Mouse (Mus musculus): ENCODE data around the gene Tcf7l2. TPM values are rescaled to one million over a fixed set of nuclear protein-coding genes. Genes with fewer than 3 reads are reported as not detected.

Gene Tcf7l2
- total and polyA plus RNA-seq, 2 experiments from 2014 or later = 3.0 to 38.6 TPM

DNA sequence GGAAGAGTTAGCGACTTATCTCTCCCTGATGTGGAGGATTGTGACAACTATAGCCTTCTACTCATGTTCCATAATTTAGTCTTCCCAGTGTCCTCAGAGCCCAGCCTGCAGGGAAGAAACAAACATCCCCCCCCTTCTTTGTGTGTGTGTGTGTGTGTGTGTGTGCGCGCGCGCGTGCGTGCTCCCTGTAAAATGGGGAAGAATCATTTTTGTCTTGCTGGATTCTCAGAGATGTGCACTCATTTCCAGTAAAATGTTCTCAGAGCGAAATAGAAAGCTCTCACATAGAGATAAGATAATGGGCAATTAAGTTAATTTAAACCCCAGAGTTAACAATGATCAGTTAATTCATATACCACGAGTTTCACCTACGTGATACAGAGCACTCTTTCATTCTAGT, 112.8 kb downstream of the Tcf7l2 start:
- H3K36me3 ChIP-seq (replicated peaks; ENCODE audit: control insufficient read depth, insufficient read depth, low read length) = no peaks in the 10 kb centered on the region
- no peak overlapping the region for H3K9ac ChIP-seq (replicated peaks; ENCODE audit: low read depth, low read length)
- H3K4me2 ChIP-seq (ENCODE audit: low read depth, low read length) = no peak overlapping the region
- 77% methylated on average over 10 of the region's 10 CpGs for WGBS
- H3K9me3 ChIP-seq (replicated peaks; ENCODE audit: control insufficient read depth, low read length) = no peaks in the 10 kb centered on the region
- H3K4me1 ChIP-seq (ENCODE audit: control insufficient read depth, insufficient read depth) = peaks cover 50% of the 10 kb centered on the region
- H3K27ac ChIP-seq (ENCODE audit: low read depth) = no peak overlapping the region
- ATAC-seq (ENCODE audit: insufficient read depth, low read depth) (no peak), DNase-seq (ENCODE audit: low spot score) (no peak)
- H3K27me3 ChIP-seq (ENCODE audit: control insufficient read depth, insufficient read depth, low read length) = no peaks in the 10 kb centered on the region
- H3K4me3 ChIP-seq (ENCODE audit: low read depth, low read length) = no peak overlapping the region
- TF ChIP-seq EP300 (IDR thresholded peaks at IDR 0.05; ENCODE audit: low read depth) = no peak
- no peak for TF ChIP-seq CTCF (IDR thresholded peaks at IDR 0.05; ENCODE audit: low read depth)

DNA sequence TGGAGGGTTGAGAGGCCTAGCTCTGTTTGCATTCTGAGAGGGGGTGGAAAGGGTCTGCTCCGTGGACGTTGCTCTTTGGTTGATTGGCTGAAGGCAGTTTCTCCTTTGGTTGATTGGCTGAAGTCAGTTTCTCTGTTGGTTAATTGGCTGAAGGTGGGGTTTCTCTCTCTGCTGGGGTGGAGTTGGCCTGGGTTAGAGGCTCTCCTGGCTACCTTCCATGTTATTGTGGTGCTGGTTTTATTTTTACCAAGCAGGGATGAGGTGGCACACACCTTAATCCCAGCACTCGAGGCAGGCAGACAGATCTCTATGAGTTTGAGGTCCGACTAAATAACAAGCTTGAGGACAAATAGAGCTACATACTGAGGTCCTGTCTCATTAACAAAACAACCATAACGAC, 114.0 kb downstream of the Tcf7l2 start:
- Histone ChIP-seq H3K4me2 (ENCODE audit: low read depth, low read length) (no peak overlapping the region), H3K9me3 (replicated peaks; ENCODE audit: control insufficient read depth, low read length) (no peaks in the 10 kb centered on the region), H3K27ac (ENCODE audit: low read depth) (no peak overlapping the region), H3K27me3 (ENCODE audit: control insufficient read depth, insufficient read depth, low read length) (no peaks in the 10 kb centered on the region), H3K4me1 (ENCODE audit: control insufficient read depth, insufficient read depth) (peaks cover 43% of the 10 kb centered on the region), H3K9ac (replicated peaks; ENCODE audit: low read depth, low read length) (no peak overlapping the region), H3K4me3 (ENCODE audit: low read depth, low read length) (no peak overlapping the region), H3K36me3 (replicated peaks; ENCODE audit: control insufficient read depth, insufficient read depth, low read length) (no peaks in the 10 kb centered on the region)
- ATAC-seq (ENCODE audit: insufficient read depth, low read depth) = no peak
- 56% methylated on average over 5 of the region's 5 CpGs for WGBS
- DNase-seq (ENCODE audit: low spot score) = no peak
- TF ChIP-seq EP300 (IDR thresholded peaks at IDR 0.05; ENCODE audit: low read depth) (no peak), CTCF (IDR thresholded peaks at IDR 0.05; ENCODE audit: low read depth) (no peak)

DNA sequence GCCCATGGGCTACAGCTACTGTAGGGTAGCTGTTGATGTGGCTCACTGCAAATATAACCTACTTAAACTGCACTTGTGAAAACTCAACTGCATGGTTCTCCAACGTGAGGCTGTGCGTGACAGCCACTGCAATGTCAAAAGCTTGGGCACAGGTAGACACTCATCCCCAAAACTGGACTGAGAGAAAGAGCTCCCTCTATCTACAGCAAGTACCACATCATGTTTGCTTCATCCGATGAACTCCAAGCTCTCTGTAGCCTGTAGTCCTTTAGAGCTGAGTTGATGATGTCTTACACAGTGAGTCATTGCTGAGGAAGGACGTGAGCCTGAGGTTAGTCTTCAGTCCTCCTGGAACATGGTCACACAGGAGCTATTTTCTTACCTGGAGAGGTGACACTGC, 115.7 kb downstream of the Tcf7l2 start:
- Histone ChIP-seq H3K9me3 (replicated peaks; ENCODE audit: control insufficient read depth, low read length) (no peaks in the 10 kb centered on the region), H3K27ac (ENCODE audit: low read depth) (no peak overlapping the region), H3K4me2 (ENCODE audit: low read depth, low read length) (no peak overlapping the region), H3K36me3 (replicated peaks; ENCODE audit: control insufficient read depth, insufficient read depth, low read length) (no peaks in the 10 kb centered on the region), H3K4me3 (ENCODE audit: low read depth, low read length) (no peak overlapping the region), H3K27me3 (ENCODE audit: control insufficient read depth, insufficient read depth, low read length) (no peaks in the 10 kb centered on the region), H3K9ac (replicated peaks; ENCODE audit: low read depth, low read length) (no peak overlapping the region), H3K4me1 (ENCODE audit: control insufficient read depth, insufficient read depth) (peaks cover 43% of the 10 kb centered on the region)
- 73% methylated on average over 4 of the region's 4 CpGs for WGBS
- ATAC-seq (ENCODE audit: insufficient read depth, low read depth) = no peak
- peak; percentile 21; the same call in 1 of the 2 replicates for TF ChIP-seq CTCF (IDR thresholded peaks at IDR 0.05; ENCODE audit: low read depth)
- TF ChIP-seq EP300 (IDR thresholded peaks at IDR 0.05; ENCODE audit: low read depth) = no peak
- DNase-seq (ENCODE audit: low spot score) = no peak

DNA sequence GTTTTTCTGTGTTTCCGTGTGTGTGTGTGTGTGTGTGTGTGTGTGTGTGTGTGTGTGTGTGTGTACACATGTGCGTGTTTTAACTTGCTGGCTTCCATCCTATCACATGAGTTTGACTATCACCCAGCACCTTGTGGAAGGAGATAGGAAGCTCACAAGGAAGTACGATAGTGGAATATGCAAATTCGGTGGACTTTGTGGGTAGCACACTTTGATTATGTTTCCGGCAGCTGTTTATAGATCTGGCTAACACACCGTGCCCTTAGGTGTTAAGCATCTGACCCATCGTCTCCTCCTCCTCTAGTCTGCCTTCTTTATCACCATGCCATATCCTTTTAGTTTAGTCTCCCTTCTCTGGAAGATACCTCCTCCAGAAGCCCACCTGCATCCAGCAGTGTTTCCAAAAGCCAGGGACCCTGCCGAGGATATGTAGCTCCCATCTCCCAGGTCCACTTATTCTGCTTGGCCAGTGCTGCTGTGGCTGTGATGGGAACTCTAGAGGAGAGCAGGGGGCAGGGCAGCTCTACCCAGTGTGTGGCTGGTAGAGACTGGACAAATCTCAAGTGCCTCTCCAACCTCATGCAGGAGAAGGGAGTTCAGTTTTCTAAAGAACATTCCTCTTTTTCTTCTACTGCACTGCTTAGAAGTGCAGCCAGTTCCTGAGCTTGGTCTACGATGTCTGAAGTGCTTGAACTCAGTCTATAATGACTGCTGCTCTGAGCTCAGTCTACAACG, 118.6 kb downstream of the Tcf7l2 start:
- no peak overlapping the region for H3K9ac ChIP-seq (replicated peaks; ENCODE audit: low read depth, low read length)
- H3K9me3 ChIP-seq (replicated peaks; ENCODE audit: control insufficient read depth, low read length) = no peaks in the 10 kb centered on the region
- H3K36me3 ChIP-seq (replicated peaks; ENCODE audit: control insufficient read depth, insufficient read depth, low read length) = 0 out of 2 replicates have a peak, but pooled peaks cover 5% of the 10 kb centered on the region
- TF ChIP-seq CTCF (IDR thresholded peaks at IDR 0.05; ENCODE audit: low read depth) = no peak
- TF ChIP-seq EP300 (IDR thresholded peaks at IDR 0.05; ENCODE audit: low read depth) = no peak
- no peak overlapping the region for H3K4me3 ChIP-seq (ENCODE audit: low read depth, low read length)
- DNase-seq (ENCODE audit: low spot score) (no peak), ATAC-seq (ENCODE audit: insufficient read depth, low read depth) (no peak)
- WGBS = 59% methylated on average over 10 of the region's 10 CpGs
- H3K27me3 ChIP-seq (ENCODE audit: control insufficient read depth, insufficient read depth, low read length) = no peaks in the 10 kb centered on the region
- H3K27ac ChIP-seq (ENCODE audit: low read depth) = no peak overlapping the region
- no peak overlapping the region for H3K4me2 ChIP-seq (ENCODE audit: low read depth, low read length)
- peaks cover 32% of the 10 kb centered on the region for H3K4me1 ChIP-seq (ENCODE audit: control insufficient read depth, insufficient read depth)

DNA sequence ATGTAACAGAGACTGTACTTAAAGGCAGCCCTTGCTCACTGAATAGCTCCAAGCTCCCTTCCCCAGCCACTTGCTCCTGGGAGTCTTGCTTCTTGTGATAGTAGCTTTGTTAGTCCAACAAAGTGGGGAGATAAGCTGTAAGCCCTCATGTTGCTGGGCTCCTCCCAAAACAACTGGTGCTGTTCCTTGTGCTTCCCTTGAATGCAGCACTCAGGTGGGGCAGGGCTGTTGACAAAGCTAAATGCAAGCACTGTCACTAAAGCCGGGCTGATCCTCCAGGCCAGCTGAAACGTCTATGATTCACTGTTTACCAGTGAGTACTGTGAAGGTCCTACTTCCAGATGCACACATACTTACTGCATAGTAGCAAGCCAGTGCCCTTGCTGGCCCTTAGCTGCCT, 120.1 kb downstream of the Tcf7l2 start:
- WGBS = 48% methylated on average over 2 of the region's 2 CpGs
- ATAC-seq (ENCODE audit: insufficient read depth, low read depth) = no peak
- no peak overlapping the region for H3K27ac ChIP-seq (ENCODE audit: low read depth)

DNA sequence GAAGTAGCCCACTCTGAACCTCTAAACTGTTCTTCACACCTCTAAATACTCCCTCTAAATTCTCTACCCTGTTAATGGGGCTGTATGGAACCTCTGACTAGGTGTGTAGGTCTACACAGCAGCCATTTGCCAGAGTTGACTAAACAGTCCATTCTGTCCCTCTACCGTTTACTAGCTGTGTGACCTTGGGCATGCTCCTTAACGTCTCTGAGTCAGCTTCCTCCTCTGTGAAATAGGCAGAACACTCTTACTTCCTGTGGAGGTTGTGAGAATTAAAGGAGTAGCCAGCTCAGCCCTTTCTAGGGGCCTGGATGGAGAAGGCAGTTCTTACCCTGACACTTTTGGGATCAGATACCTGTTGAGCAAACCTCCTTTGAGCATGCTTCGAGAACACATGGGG, 120.9 kb downstream of the Tcf7l2 start:
- no peaks in the 10 kb centered on the region for H3K9me3 ChIP-seq (replicated peaks; ENCODE audit: control insufficient read depth, low read length)
- no peak overlapping the region for H3K9ac ChIP-seq (replicated peaks; ENCODE audit: low read depth, low read length)
- DNase-seq (ENCODE audit: low spot score) = no peak
- no peak overlapping the region for H3K4me2 ChIP-seq (ENCODE audit: low read depth, low read length)
- peaks cover 5% of the 10 kb centered on the region; the same call in 1 of the 2 replicates for H3K36me3 ChIP-seq (replicated peaks; ENCODE audit: control insufficient read depth, insufficient read depth, low read length)
- ATAC-seq (ENCODE audit: insufficient read depth, low read depth) = no peak
- no peaks in the 10 kb centered on the region for H3K27me3 ChIP-seq (ENCODE audit: control insufficient read depth, insufficient read depth, low read length)
- H3K27ac ChIP-seq (ENCODE audit: low read depth) = no peak overlapping the region
- WGBS = 73% methylated on average over 3 of the region's 3 CpGs
- TF ChIP-seq EP300 (IDR thresholded peaks at IDR 0.05; ENCODE audit: low read depth) (no peak), CTCF (IDR thresholded peaks at IDR 0.05; ENCODE audit: low read depth) (no peak)
- no peak overlapping the region for H3K4me3 ChIP-seq (ENCODE audit: low read depth, low read length)
- H3K4me1 ChIP-seq (ENCODE audit: control insufficient read depth, insufficient read depth) = peaks cover 35% of the 10 kb centered on the region

More for the DNA sequence above, 120.1 kb downstream of the Tcf7l2 start:
- no peak overlapping the region for H3K9ac ChIP-seq (replicated peaks; ENCODE audit: low read depth, low read length)
- no peaks in the 10 kb centered on the region for H3K9me3 ChIP-seq (replicated peaks; ENCODE audit: control insufficient read depth, low read length)
- H3K36me3 ChIP-seq (replicated peaks; ENCODE audit: control insufficient read depth, insufficient read depth, low read length) = peaks cover 5% of the 10 kb centered on the region; the same call in 1 of the 2 replicates
- no peak overlapping the region for H3K4me3 ChIP-seq (ENCODE audit: low read depth, low read length)
- TF ChIP-seq EP300 (IDR thresholded peaks at IDR 0.05; ENCODE audit: low read depth) (no peak), CTCF (IDR thresholded peaks at IDR 0.05; ENCODE audit: low read depth) (no peak)
- H3K4me1 ChIP-seq (ENCODE audit: control insufficient read depth, insufficient read depth) = peaks cover 32% of the 10 kb centered on the region
- H3K4me2 ChIP-seq (ENCODE audit: low read depth, low read length) = no peak overlapping the region
- no peaks in the 10 kb centered on the region for H3K27me3 ChIP-seq (ENCODE audit: control insufficient read depth, insufficient read depth, low read length)
- no peak for DNase-seq (ENCODE audit: low spot score)

Data from heart, postnatal 0 days (tissue).